Mouse (Mus musculus): ENCODE data around the gene Hist1h2ac. TPM values are rescaled to one million over a fixed set of nuclear protein-coding genes. Genes with fewer than 3 reads are reported as not detected.

The Hist1h2ac gene
- total RNA-seq, 1 experiment: 112 TPM

DNA sequence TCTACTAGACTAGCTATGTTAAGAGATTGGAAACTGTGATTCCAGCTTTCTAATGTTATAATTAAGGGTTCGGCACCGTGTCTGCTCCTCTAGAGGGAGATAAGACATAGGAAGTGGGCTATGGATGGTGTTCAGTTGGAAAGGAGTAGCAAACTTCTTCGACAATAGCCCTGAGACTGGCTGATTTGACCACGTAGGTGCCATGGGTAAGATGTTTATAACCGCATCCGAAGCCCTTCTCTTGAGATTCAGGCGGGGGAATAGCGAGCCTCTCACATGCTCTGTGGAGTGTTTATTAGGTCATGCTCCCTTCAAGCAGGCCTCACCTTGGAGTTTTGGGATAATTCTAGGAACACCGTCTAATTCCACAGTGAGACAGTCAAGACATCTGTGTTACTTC is 11.2 kb upstream of the Hist1h2ac start:
- no peak for TF ChIP-seq CHD2 (IDR thresholded peaks at IDR 0.05; ENCODE audit: low read depth, low read length)
- TF ChIP-seq MAFK (IDR thresholded peaks at IDR 0.05; ENCODE audit: insufficient read depth, low read depth, low read length): no peak
- no peak for TF ChIP-seq ZNF384 (IDR thresholded peaks at IDR 0.05; ENCODE audit: low read depth, low read length)
- no peak for TF ChIP-seq ZC3H11A (IDR thresholded peaks at IDR 0.05; ENCODE audit: borderline replicate concordance, low read depth, low read length)
- no peak for TF ChIP-seq HCFC1 (IDR thresholded peaks at IDR 0.05; ENCODE audit: borderline replicate concordance, insufficient read depth, low read length)
- Histone ChIP-seq H3K4me1 (ENCODE audit: control insufficient read depth in 2 of 2, insufficient read depth in 2 of 2, low read length in 2 of 2, poor library complexity in 1 of 2) (peaks cover 0 to 6% of the 10 kb centered on the region in 2 experiments; a peak in 2 of 4 replicates), H3K9ac (ENCODE audit: insufficient read depth, low read depth, low read length, poor library complexity, severe bottlenecking) (no peak overlapping the region), H3K27ac (ENCODE audit: insufficient read depth, low read depth, low read length, poor library complexity, severe bottlenecking) (no peak overlapping the region), H3K36me3 (ENCODE audit: control insufficient read depth, insufficient read depth, low read length, poor library complexity, severe bottlenecking) (no peaks in the 10 kb centered on the region), H3K4me3 (ENCODE audit: insufficient read depth in 1 of 2, low read depth in 1 of 2, low read length in 2 of 2, poor library complexity in 1 of 2, severe bottlenecking in 1 of 2) (no peak overlapping the region), H3K9me3 (ENCODE audit: control insufficient read depth, insufficient read depth, low read depth, low read length) (no peaks in the 10 kb centered on the region; the same call in 1 of the 2 replicates)
- no peak for DNase-seq (ENCODE audit: low read depth, low spot score)
- in situ Hi-C loops (cut with MboI; ENCODE audit: low sequenced_read_pairs in 2 of 2, unreplicated experiment in 2 of 2): loop anchor here (5.0 to 25.0 kb wide), 2 partner anchors 47 to 1658 kb away; partner anchors contain the start of genes Hist1h2ag (in 1 of the 2), Hist1h2ah (in 1 of the 2), Hist1h2bj (in 1 of the 2) and Hist1h2bk (in 1 of the 2)

DNA sequence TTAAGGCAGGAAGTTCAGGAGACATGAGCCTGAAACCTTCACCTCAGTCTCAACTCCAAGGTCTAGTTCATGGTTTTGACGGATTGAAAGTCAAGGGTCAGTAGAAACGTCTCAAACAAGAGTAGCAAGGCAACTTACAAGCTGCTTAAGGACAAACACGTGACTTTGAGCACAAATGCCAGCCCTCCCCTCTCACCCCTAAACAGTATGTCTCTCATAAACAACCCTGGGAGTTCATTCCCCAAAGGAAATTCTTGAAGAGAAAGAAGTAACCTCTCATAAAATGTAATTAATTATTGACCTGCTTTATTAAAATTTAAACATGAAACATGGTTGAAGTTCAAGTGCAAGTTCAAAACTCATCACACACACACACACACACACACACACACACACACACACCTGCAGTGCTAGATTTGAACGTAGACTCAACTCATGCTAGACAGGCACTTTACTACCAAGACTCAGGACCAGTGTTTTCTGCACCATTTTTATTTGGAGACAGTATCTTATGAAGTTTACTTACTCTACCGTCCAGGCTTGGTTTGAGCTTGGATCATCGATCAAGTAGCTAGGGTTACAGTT is 10.2 kb upstream of the Hist1h2ac start:
- peaks cover 0 to 6% of the 10 kb centered on the region in 2 experiments; a peak in 2 of 4 replicates for H3K4me1 ChIP-seq (ENCODE audit: control insufficient read depth in 2 of 2, insufficient read depth in 2 of 2, low read length in 2 of 2, poor library complexity in 1 of 2)
- no peak overlapping the region for H3K9ac ChIP-seq (ENCODE audit: insufficient read depth, low read depth, low read length, poor library complexity, severe bottlenecking)
- no peak for TF ChIP-seq ZNF384 (IDR thresholded peaks at IDR 0.05; ENCODE audit: low read depth, low read length)
- no peak for TF ChIP-seq CHD2 (IDR thresholded peaks at IDR 0.05; ENCODE audit: low read depth, low read length)
- no peak for TF ChIP-seq ZC3H11A (IDR thresholded peaks at IDR 0.05; ENCODE audit: borderline replicate concordance, low read depth, low read length)
- no peak for TF ChIP-seq HCFC1 (IDR thresholded peaks at IDR 0.05; ENCODE audit: borderline replicate concordance, insufficient read depth, low read length)
- no peak for TF ChIP-seq MAFK (IDR thresholded peaks at IDR 0.05; ENCODE audit: insufficient read depth, low read depth, low read length)
- no peaks in the 10 kb centered on the region; the same call in 1 of the 2 replicates for H3K9me3 ChIP-seq (ENCODE audit: control insufficient read depth, insufficient read depth, low read depth, low read length)
- no peak overlapping the region for H3K4me3 ChIP-seq (ENCODE audit: insufficient read depth in 1 of 2, low read depth in 1 of 2, low read length in 2 of 2, poor library complexity in 1 of 2, severe bottlenecking in 1 of 2)
- DNase-seq (ENCODE audit: low read depth, low spot score): no peak
- no peaks in the 10 kb centered on the region for H3K36me3 ChIP-seq (ENCODE audit: control insufficient read depth, insufficient read depth, low read length, poor library complexity, severe bottlenecking)
- in situ Hi-C loops (cut with MboI; ENCODE audit: low sequenced_read_pairs in 2 of 2, unreplicated experiment in 2 of 2): loop anchor here (5.0 to 25.0 kb wide), 2 partner anchors 48 to 1657 kb away; partner anchors contain the start of genes Hist1h2ag (in 1 of the 2), Hist1h2ah (in 1 of the 2), Hist1h2bj (in 1 of the 2) and Hist1h2bk (in 1 of the 2)
- H3K27ac ChIP-seq (ENCODE audit: insufficient read depth, low read depth, low read length, poor library complexity, severe bottlenecking): no peak overlapping the region

DNA sequence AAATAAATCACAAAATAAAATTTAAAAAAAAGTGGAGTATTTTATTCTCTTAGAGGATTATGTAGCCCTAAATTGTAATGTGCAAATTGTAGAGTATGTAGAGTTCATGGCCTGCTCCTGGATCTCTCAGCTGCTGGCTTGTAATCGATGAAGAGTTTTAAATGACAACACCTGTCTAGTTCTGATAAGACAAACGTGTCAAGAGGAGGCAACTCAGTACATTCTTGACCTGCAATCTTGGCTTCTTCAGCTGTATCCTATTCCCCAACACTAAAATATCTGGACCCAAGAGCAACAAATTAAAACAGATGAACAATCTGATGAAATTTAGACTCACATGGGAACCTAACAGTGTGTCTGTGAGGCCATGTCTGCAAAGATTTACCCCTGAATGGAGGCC is 5.7 kb upstream of the Hist1h2ac start:
- DNase-seq (ENCODE audit: low read depth, low spot score): no peak
- TF ChIP-seq CHD2 (IDR thresholded peaks at IDR 0.05; ENCODE audit: low read depth, low read length) (no peak), ZC3H11A (IDR thresholded peaks at IDR 0.05; ENCODE audit: borderline replicate concordance, low read depth, low read length) (no peak), MAFK (IDR thresholded peaks at IDR 0.05; ENCODE audit: insufficient read depth, low read depth, low read length) (no peak), HCFC1 (IDR thresholded peaks at IDR 0.05; ENCODE audit: borderline replicate concordance, insufficient read depth, low read length) (no peak), ZNF384 (IDR thresholded peaks at IDR 0.05; ENCODE audit: low read depth, low read length) (no peak)

GRCm38 (mm10) chr13:23688956-23689355 is 5.2 kb upstream of the Hist1h2ac start:
- Histone ChIP-seq H3K36me3 (ENCODE audit: control insufficient read depth, insufficient read depth, low read length, poor library complexity, severe bottlenecking) (no peaks in the 10 kb centered on the region), H3K9me3 (ENCODE audit: control insufficient read depth, insufficient read depth, low read depth, low read length) (no peaks in the 10 kb centered on the region; the same call in 1 of the 2 replicates), H3K9ac (ENCODE audit: insufficient read depth, low read depth, low read length, poor library complexity, severe bottlenecking) (no peak overlapping the region), H3K4me1 (ENCODE audit: control insufficient read depth in 2 of 2, insufficient read depth in 2 of 2, low read length in 2 of 2, poor library complexity in 1 of 2) (no peaks in the 10 kb centered on the region; a peak in 1 of 4 replicates), H3K27ac (ENCODE audit: insufficient read depth, low read depth, low read length, poor library complexity, severe bottlenecking) (no peak overlapping the region), H3K4me3 (ENCODE audit: insufficient read depth in 1 of 2, low read depth in 1 of 2, low read length in 2 of 2, poor library complexity in 1 of 2, severe bottlenecking in 1 of 2) (no peak overlapping the region)
- in situ Hi-C loops (cut with MboI; ENCODE audit: low sequenced_read_pairs in 2 of 2, unreplicated experiment in 2 of 2): loop anchor here in 1 of 2 experiments (25.0 kb wide), 1 partner anchor 1652 kb away; the partner anchor contains the start of genes Hist1h2ag, Hist1h2ah, Hist1h2bj and Hist1h2bk
- TF ChIP-seq ZNF384 (IDR thresholded peaks at IDR 0.05; ENCODE audit: low read depth, low read length) (no peak), HCFC1 (IDR thresholded peaks at IDR 0.05; ENCODE audit: borderline replicate concordance, insufficient read depth, low read length) (no peak), MAFK (IDR thresholded peaks at IDR 0.05; ENCODE audit: insufficient read depth, low read depth, low read length) (no peak), ZC3H11A (IDR thresholded peaks at IDR 0.05; ENCODE audit: borderline replicate concordance, low read depth, low read length) (no peak), CHD2 (IDR thresholded peaks at IDR 0.05; ENCODE audit: low read depth, low read length) (no peak)
- no peak for DNase-seq (ENCODE audit: low read depth, low spot score)

More for the DNA sequence above, 5.7 kb upstream of the Hist1h2ac start:
- H3K4me1 ChIP-seq (ENCODE audit: control insufficient read depth in 2 of 2, insufficient read depth in 2 of 2, low read length in 2 of 2, poor library complexity in 1 of 2): no peaks in the 10 kb centered on the region; a peak in 1 of 4 replicates
- in situ Hi-C loops (cut with MboI; ENCODE audit: low sequenced_read_pairs in 2 of 2, unreplicated experiment in 2 of 2): loop anchor here in 1 of 2 experiments (25.0 kb wide), 1 partner anchor 1652 kb away; the partner anchor contains the start of genes Hist1h2ag, Hist1h2ah, Hist1h2bj and Hist1h2bk
- H3K9ac ChIP-seq (ENCODE audit: insufficient read depth, low read depth, low read length, poor library complexity, severe bottlenecking): no peak overlapping the region
- H3K27ac ChIP-seq (ENCODE audit: insufficient read depth, low read depth, low read length, poor library complexity, severe bottlenecking): no peak overlapping the region
- no peaks in the 10 kb centered on the region for H3K36me3 ChIP-seq (ENCODE audit: control insufficient read depth, insufficient read depth, low read length, poor library complexity, severe bottlenecking)
- no peak overlapping the region for H3K4me3 ChIP-seq (ENCODE audit: insufficient read depth in 1 of 2, low read depth in 1 of 2, low read length in 2 of 2, poor library complexity in 1 of 2, severe bottlenecking in 1 of 2)
- H3K9me3 ChIP-seq (ENCODE audit: control insufficient read depth, insufficient read depth, low read depth, low read length): no peaks in the 10 kb centered on the region; the same call in 1 of the 2 replicates
